Mouse (Mus musculus): Measurements from ENCODE around the gene Mcub. TPM values are rescaled to one million over a fixed set of nuclear protein-coding genes. Genes with fewer than 3 reads are reported as not detected.

Gene Mcub
- polyA plus RNA-seq, 2 experiments = 3.8 to 7.2 TPM

- no peaks in the 10 kb centered on the region for H3K9me3 ChIP-seq (ENCODE audit: control insufficient read depth, low read length)
- no peak for ATAC-seq (ENCODE audit: low FRiP score, low read depth)
- no peaks in the 10 kb centered on the region; the same call in 1 of the 2 replicates for H3K4me1 ChIP-seq (ENCODE audit: control insufficient read depth, insufficient read depth, low read length)
- no peak for DNase-seq (ENCODE audit: low spot score)
- 94% methylated on average over 1 of the region's 1 CpGs for WGBS
- no peak overlapping the region for H3K27ac ChIP-seq (replicated peaks; ENCODE audit: low read depth, low read length)
- no peaks in the 10 kb centered on the region for H3K36me3 ChIP-seq (ENCODE audit: control insufficient read depth, insufficient read depth, low read length)
- no peaks in the 10 kb centered on the region for H3K27me3 ChIP-seq (ENCODE audit: control insufficient read depth, insufficient read depth, low read length)
- H3K4me2 ChIP-seq (replicated peaks; ENCODE audit: low read depth, low read length, severe bottlenecking) = no peak overlapping the region
- no peak overlapping the region for H3K4me3 ChIP-seq (replicated peaks; ENCODE audit: low read length)
- no peak overlapping the region for H3K9ac ChIP-seq (ENCODE audit: low read depth, low read length, severe bottlenecking)
- TF ChIP-seq POLR2A (IDR thresholded peaks at IDR 0.05; ENCODE audit: borderline replicate concordance, extremely low read depth, insufficient read depth, insufficient read length) = no peak
Observed at GRCm38 (mm10) chr3:129941291-129941690, 28.7 kb downstream of the Mcub start.

- TF ChIP-seq POLR2A (IDR thresholded peaks at IDR 0.05; ENCODE audit: borderline replicate concordance, extremely low read depth, insufficient read depth, insufficient read length) = no peak
- WGBS = 94% methylated on average over 2 of the region's 2 CpGs
- H3K4me3 ChIP-seq (replicated peaks; ENCODE audit: low read length) = no peak overlapping the region
Observed at GRCm38 (mm10) chr3:129940780-129941179, 29.2 kb downstream of the Mcub start.

GRCm38 (mm10) chr3:129939058-129939457 lies 30.9 kb downstream of the Mcub start:
- no peaks in the 10 kb centered on the region; the same call in 1 of the 2 replicates for H3K4me1 ChIP-seq (ENCODE audit: control insufficient read depth, insufficient read depth, low read length)
- H3K9ac ChIP-seq (ENCODE audit: low read depth, low read length, severe bottlenecking) = no peak overlapping the region
- DNase-seq (ENCODE audit: low spot score) = no peak
- no peaks in the 10 kb centered on the region for H3K36me3 ChIP-seq (ENCODE audit: control insufficient read depth, insufficient read depth, low read length)
- WGBS = 35% methylated on average over 7 of the region's 7 CpGs
- no peak overlapping the region for H3K4me2 ChIP-seq (replicated peaks; ENCODE audit: low read depth, low read length, severe bottlenecking)
- no peak overlapping the region for H3K4me3 ChIP-seq (replicated peaks; ENCODE audit: low read length)
- no peak for ATAC-seq (ENCODE audit: low FRiP score, low read depth)
- no peaks in the 10 kb centered on the region for H3K27me3 ChIP-seq (ENCODE audit: control insufficient read depth, insufficient read depth, low read length)
- H3K9me3 ChIP-seq (ENCODE audit: control insufficient read depth, low read length) = no peaks in the 10 kb centered on the region
- no peak overlapping the region for H3K27ac ChIP-seq (replicated peaks; ENCODE audit: low read depth, low read length)
- TF ChIP-seq POLR2A (IDR thresholded peaks at IDR 0.05; ENCODE audit: borderline replicate concordance, extremely low read depth, insufficient read depth, insufficient read length) = no peak

More at GRCm38 (mm10) chr3:129940780-129941179, 29.2 kb downstream of the Mcub start:
- DNase-seq (ENCODE audit: low spot score) (no peak), ATAC-seq (ENCODE audit: low FRiP score, low read depth) (no peak)
- Histone ChIP-seq H3K4me1 (ENCODE audit: control insufficient read depth, insufficient read depth, low read length) (no peaks in the 10 kb centered on the region; the same call in 1 of the 2 replicates), H3K27me3 (ENCODE audit: control insufficient read depth, insufficient read depth, low read length) (no peaks in the 10 kb centered on the region), H3K4me2 (replicated peaks; ENCODE audit: low read depth, low read length, severe bottlenecking) (no peak overlapping the region), H3K9ac (ENCODE audit: low read depth, low read length, severe bottlenecking) (no peak overlapping the region), H3K36me3 (ENCODE audit: control insufficient read depth, insufficient read depth, low read length) (no peaks in the 10 kb centered on the region), H3K9me3 (ENCODE audit: control insufficient read depth, low read length) (no peaks in the 10 kb centered on the region), H3K27ac (replicated peaks; ENCODE audit: low read depth, low read length) (no peak overlapping the region)

- no peak for DNase-seq (ENCODE audit: low spot score)
- ATAC-seq (ENCODE audit: low FRiP score, low read depth) = no peak
- no peak for TF ChIP-seq POLR2A (IDR thresholded peaks at IDR 0.05; ENCODE audit: borderline replicate concordance, extremely low read depth, insufficient read depth, insufficient read length)
- no peaks in the 10 kb centered on the region; the same call in 1 of the 2 replicates for H3K4me1 ChIP-seq (ENCODE audit: control insufficient read depth, insufficient read depth, low read length)
- no peak overlapping the region for H3K9ac ChIP-seq (ENCODE audit: low read depth, low read length, severe bottlenecking)
- no peak overlapping the region for H3K4me3 ChIP-seq (replicated peaks; ENCODE audit: low read length)
- no peak overlapping the region for H3K27ac ChIP-seq (replicated peaks; ENCODE audit: low read depth, low read length)
- no peaks in the 10 kb centered on the region for H3K27me3 ChIP-seq (ENCODE audit: control insufficient read depth, insufficient read depth, low read length)
- 15% methylated on average over 3 of the region's 3 CpGs for WGBS
- H3K4me2 ChIP-seq (replicated peaks; ENCODE audit: low read depth, low read length, severe bottlenecking) = no peak overlapping the region
- H3K9me3 ChIP-seq (ENCODE audit: control insufficient read depth, low read length) = no peaks in the 10 kb centered on the region
- H3K36me3 ChIP-seq (ENCODE audit: control insufficient read depth, insufficient read depth, low read length) = no peaks in the 10 kb centered on the region
Observed at GRCm38 (mm10) chr3:129937848-129938247, 32.2 kb downstream of the Mcub start.

GRCm38 (mm10) chr3:129936561-129936960 lies 33.4 kb downstream of the Mcub start:
- ATAC-seq (ENCODE audit: low FRiP score, low read depth) = no peak
- no peaks in the 10 kb centered on the region for H3K27me3 ChIP-seq (ENCODE audit: control insufficient read depth, insufficient read depth, low read length)
- WGBS = 35% methylated on average over 9 of the region's 9 CpGs

GRCm38 (mm10) chr3:129932443-129932842 lies 37.6 kb downstream of the Mcub start:
- WGBS = 51% methylated on average over 4 of the region's 4 CpGs
- TF ChIP-seq POLR2A (IDR thresholded peaks at IDR 0.05; ENCODE audit: borderline replicate concordance, extremely low read depth, insufficient read depth, insufficient read length) = no peak
- no peak overlapping the region for H3K9ac ChIP-seq (ENCODE audit: low read depth, low read length, severe bottlenecking)
- no peak for ATAC-seq (ENCODE audit: low FRiP score, low read depth)
- H3K27ac ChIP-seq (replicated peaks; ENCODE audit: low read depth, low read length) = no peak overlapping the region
- no peaks in the 10 kb centered on the region for H3K27me3 ChIP-seq (ENCODE audit: control insufficient read depth, insufficient read depth, low read length)
- DNase-seq (ENCODE audit: low spot score) = no peak
- no peaks in the 10 kb centered on the region for H3K9me3 ChIP-seq (ENCODE audit: control insufficient read depth, low read length)
- H3K4me3 ChIP-seq (replicated peaks; ENCODE audit: low read length) = no peak overlapping the region
- no peak overlapping the region for H3K4me2 ChIP-seq (replicated peaks; ENCODE audit: low read depth, low read length, severe bottlenecking)
- no peaks in the 10 kb centered on the region; the same call in 1 of the 2 replicates for H3K4me1 ChIP-seq (ENCODE audit: control insufficient read depth, insufficient read depth, low read length)
- no peaks in the 10 kb centered on the region for H3K36me3 ChIP-seq (ENCODE audit: control insufficient read depth, insufficient read depth, low read length)

More at GRCm38 (mm10) chr3:129936561-129936960, 33.4 kb downstream of the Mcub start:
- H3K36me3 ChIP-seq (ENCODE audit: control insufficient read depth, insufficient read depth, low read length) = no peaks in the 10 kb centered on the region
- no peak overlapping the region for H3K9ac ChIP-seq (ENCODE audit: low read depth, low read length, severe bottlenecking)
- no peak overlapping the region for H3K4me2 ChIP-seq (replicated peaks; ENCODE audit: low read depth, low read length, severe bottlenecking)
- no peak overlapping the region for H3K27ac ChIP-seq (replicated peaks; ENCODE audit: low read depth, low read length)
- no peaks in the 10 kb centered on the region for H3K9me3 ChIP-seq (ENCODE audit: control insufficient read depth, low read length)
- no peak for TF ChIP-seq POLR2A (IDR thresholded peaks at IDR 0.05; ENCODE audit: borderline replicate concordance, extremely low read depth, insufficient read depth, insufficient read length)
- no peaks in the 10 kb centered on the region; the same call in 1 of the 2 replicates for H3K4me1 ChIP-seq (ENCODE audit: control insufficient read depth, insufficient read depth, low read length)
- no peak for DNase-seq (ENCODE audit: low spot score)
- H3K4me3 ChIP-seq (replicated peaks; ENCODE audit: low read length) = no peak overlapping the region
